Mouse (Mus musculus): Measurements from ENCODE around the gene Gabrg3. TPM values are rescaled to one million over a fixed set of nuclear protein-coding genes. Genes with fewer than 3 reads are reported as not detected.

The Gabrg3 gene
- 17.3 TPM for polyA plus RNA-seq (2014; fragmentation: Illumina TruSeq; extraction: RNeasy Lipid Tissue Mini Kit (QIAGEN cat#74804); ENCODE audit: low read depth, low replicate concordance)

GRCm38 (mm10) chr7:57386517-57387340 lies at the start of gene Gabrg3:
TSS of gene Gabrg3 (minus strand) at chr7:57387188.

GRCm38 (mm10) chr7:57419392-57419791 lies 32.4 kb upstream of the Gabrg3 start, which contains the start of gene Gabrb3:
TSS of gene Gabrb3 (plus strand) at chr7:57419692.

Other genes with a start within 250 kb of the Gabrg3 start
- gene Gabrb3, start 32.5 kb upstream of the Gabrg3 start, polyA plus RNA-seq (2014; fragmentation: Illumina TruSeq; extraction: RNeasy Lipid Tissue Mini Kit (QIAGEN cat#74804); ENCODE audit: low read depth, low replicate concordance): 22.9 TPM
- gene Gabra5, start 122.9 kb upstream of the Gabrg3 start, polyA plus RNA-seq (2014; fragmentation: Illumina TruSeq; extraction: RNeasy Lipid Tissue Mini Kit (QIAGEN cat#74804); ENCODE audit: low read depth, low replicate concordance): not detected